Mouse (Mus musculus): Measurements from ENCODE around the gene Taf4. TPM values are rescaled to one million over a fixed set of nuclear protein-coding genes. Genes with fewer than 3 reads are reported as not detected.

Gene Taf4
- polyA plus RNA-seq, 2 experiments: 3.9 to 15.2 TPM

- no peaks in the 10 kb centered on the region for H3K36me3 ChIP-seq (ENCODE audit: control insufficient read depth, insufficient read depth, low read length)
- no peak overlapping the region for H3K9ac ChIP-seq (ENCODE audit: low read depth, low read length, severe bottlenecking)
- 0% methylated on average over 3 of the region's 3 CpGs for WGBS
- no peak overlapping the region for H3K4me2 ChIP-seq (replicated peaks; ENCODE audit: low read depth, low read length, severe bottlenecking)
- H3K27me3 ChIP-seq (ENCODE audit: control insufficient read depth, insufficient read depth, low read length): no peaks in the 10 kb centered on the region
- no peak for TF ChIP-seq POLR2A (IDR thresholded peaks at IDR 0.05; ENCODE audit: borderline replicate concordance, extremely low read depth, insufficient read depth, insufficient read length)
- peak; percentile 83 for DNase-seq (ENCODE audit: low spot score)
- H3K27ac ChIP-seq (replicated peaks; ENCODE audit: low read depth, low read length): no peak overlapping the region
- no peaks in the 10 kb centered on the region for H3K4me1 ChIP-seq (ENCODE audit: control insufficient read depth, insufficient read depth, low read length)
- peak; percentile 47; the same call in 1 of the 2 replicates for ATAC-seq (ENCODE audit: low FRiP score, low read depth)
- H3K9me3 ChIP-seq (ENCODE audit: control insufficient read depth, low read length): no peaks in the 10 kb centered on the region
- no peak overlapping the region for H3K4me3 ChIP-seq (replicated peaks; ENCODE audit: low read length)
Observed at GRCm38 (mm10) chr2:179875147-179875546, 101.3 kb downstream of the Taf4 start.

GRCm38 (mm10) chr2:179873315-179873714 lies 103.1 kb downstream of the Taf4 start:
- Histone ChIP-seq H3K4me2 (replicated peaks; ENCODE audit: low read depth, low read length, severe bottlenecking) (no peak overlapping the region), H3K4me3 (replicated peaks; ENCODE audit: low read length) (no peak overlapping the region), H3K9ac (ENCODE audit: low read depth, low read length, severe bottlenecking) (no peak overlapping the region), H3K36me3 (ENCODE audit: control insufficient read depth, insufficient read depth, low read length) (no peaks in the 10 kb centered on the region), H3K4me1 (ENCODE audit: control insufficient read depth, insufficient read depth, low read length) (no peaks in the 10 kb centered on the region), H3K27ac (replicated peaks; ENCODE audit: low read depth, low read length) (no peak overlapping the region), H3K9me3 (ENCODE audit: control insufficient read depth, low read length) (no peaks in the 10 kb centered on the region), H3K27me3 (ENCODE audit: control insufficient read depth, insufficient read depth, low read length) (no peaks in the 10 kb centered on the region)
- WGBS: 48% methylated on average over 5 of the region's 5 CpGs
- TF ChIP-seq POLR2A (IDR thresholded peaks at IDR 0.05; ENCODE audit: borderline replicate concordance, extremely low read depth, insufficient read depth, insufficient read length): no peak
- DNase-seq (ENCODE audit: low spot score): no peak
- ATAC-seq (ENCODE audit: low FRiP score, low read depth): no peak

GRCm38 (mm10) chr2:179872724-179873123 lies 103.7 kb downstream of the Taf4 start:
- Histone ChIP-seq H3K36me3 (ENCODE audit: control insufficient read depth, insufficient read depth, low read length) (no peaks in the 10 kb centered on the region), H3K9ac (ENCODE audit: low read depth, low read length, severe bottlenecking) (no peak overlapping the region), H3K4me1 (ENCODE audit: control insufficient read depth, insufficient read depth, low read length) (no peaks in the 10 kb centered on the region), H3K27me3 (ENCODE audit: control insufficient read depth, insufficient read depth, low read length) (no peaks in the 10 kb centered on the region), H3K9me3 (ENCODE audit: control insufficient read depth, low read length) (no peaks in the 10 kb centered on the region), H3K27ac (replicated peaks; ENCODE audit: low read depth, low read length) (no peak overlapping the region), H3K4me3 (replicated peaks; ENCODE audit: low read length) (no peak overlapping the region), H3K4me2 (replicated peaks; ENCODE audit: low read depth, low read length, severe bottlenecking) (no peak overlapping the region)
- TF ChIP-seq POLR2A (IDR thresholded peaks at IDR 0.05; ENCODE audit: borderline replicate concordance, extremely low read depth, insufficient read depth, insufficient read length): no peak
- WGBS: 64% methylated on average over 5 of the region's 5 CpGs
- ATAC-seq (ENCODE audit: low FRiP score, low read depth): no peak
- DNase-seq (ENCODE audit: low spot score): peak; percentile 37

- no peak for TF ChIP-seq POLR2A (IDR thresholded peaks at IDR 0.05; ENCODE audit: borderline replicate concordance, extremely low read depth, insufficient read depth, insufficient read length)
- H3K4me1 ChIP-seq (ENCODE audit: control insufficient read depth, insufficient read depth, low read length): no peaks in the 10 kb centered on the region
- no peak overlapping the region for H3K27ac ChIP-seq (replicated peaks; ENCODE audit: low read depth, low read length)
- no peak overlapping the region for H3K4me3 ChIP-seq (replicated peaks; ENCODE audit: low read length)
- ATAC-seq (ENCODE audit: low FRiP score, low read depth) (no peak), DNase-seq (ENCODE audit: low spot score) (no peak)
- WGBS: 19% methylated on average over 2 of the region's 2 CpGs
- no peaks in the 10 kb centered on the region for H3K9me3 ChIP-seq (ENCODE audit: control insufficient read depth, low read length)
- no peaks in the 10 kb centered on the region for H3K27me3 ChIP-seq (ENCODE audit: control insufficient read depth, insufficient read depth, low read length)
- H3K9ac ChIP-seq (ENCODE audit: low read depth, low read length, severe bottlenecking): no peak overlapping the region
- H3K36me3 ChIP-seq (ENCODE audit: control insufficient read depth, insufficient read depth, low read length): no peaks in the 10 kb centered on the region
- H3K4me2 ChIP-seq (replicated peaks; ENCODE audit: low read depth, low read length, severe bottlenecking): no peak overlapping the region
Observed at GRCm38 (mm10) chr2:179869871-179870270, 106.6 kb downstream of the Taf4 start.

- DNase-seq (ENCODE audit: low spot score) (no peak), ATAC-seq (ENCODE audit: low FRiP score, low read depth) (no peak)
- no peak overlapping the region for H3K4me2 ChIP-seq (replicated peaks; ENCODE audit: low read depth, low read length, severe bottlenecking)
- TF ChIP-seq POLR2A (IDR thresholded peaks at IDR 0.05; ENCODE audit: borderline replicate concordance, extremely low read depth, insufficient read depth, insufficient read length): no peak
- H3K4me1 ChIP-seq (ENCODE audit: control insufficient read depth, insufficient read depth, low read length): no peaks in the 10 kb centered on the region
- 74% methylated on average over 3 of the region's 3 CpGs for WGBS
- H3K4me3 ChIP-seq (replicated peaks; ENCODE audit: low read length): no peak overlapping the region
- no peak overlapping the region for H3K27ac ChIP-seq (replicated peaks; ENCODE audit: low read depth, low read length)
- H3K9ac ChIP-seq (ENCODE audit: low read depth, low read length, severe bottlenecking): no peak overlapping the region
- no peaks in the 10 kb centered on the region for H3K36me3 ChIP-seq (ENCODE audit: control insufficient read depth, insufficient read depth, low read length)
- H3K27me3 ChIP-seq (ENCODE audit: control insufficient read depth, insufficient read depth, low read length): no peaks in the 10 kb centered on the region
- no peaks in the 10 kb centered on the region for H3K9me3 ChIP-seq (ENCODE audit: control insufficient read depth, low read length)
Observed at GRCm38 (mm10) chr2:179867669-179868068, 108.8 kb downstream of the Taf4 start.

GRCm38 (mm10) chr2:179865097-179865496 lies 111.3 kb downstream of the Taf4 start:
- H3K9ac ChIP-seq (ENCODE audit: low read depth, low read length, severe bottlenecking): no peak overlapping the region
- H3K36me3 ChIP-seq (ENCODE audit: control insufficient read depth, insufficient read depth, low read length): no peaks in the 10 kb centered on the region
- WGBS: 75% methylated on average over 5 of the region's 5 CpGs
- H3K9me3 ChIP-seq (ENCODE audit: control insufficient read depth, low read length): no peaks in the 10 kb centered on the region
- no peak overlapping the region for H3K27ac ChIP-seq (replicated peaks; ENCODE audit: low read depth, low read length)
- DNase-seq (ENCODE audit: low spot score): no peak
- no peak for TF ChIP-seq POLR2A (IDR thresholded peaks at IDR 0.05; ENCODE audit: borderline replicate concordance, extremely low read depth, insufficient read depth, insufficient read length)
- H3K4me3 ChIP-seq (replicated peaks; ENCODE audit: low read length): no peak overlapping the region
- ATAC-seq (ENCODE audit: low FRiP score, low read depth): no peak
- no peak overlapping the region for H3K4me2 ChIP-seq (replicated peaks; ENCODE audit: low read depth, low read length, severe bottlenecking)
- H3K27me3 ChIP-seq (ENCODE audit: control insufficient read depth, insufficient read depth, low read length): no peaks in the 10 kb centered on the region
- H3K4me1 ChIP-seq (ENCODE audit: control insufficient read depth, insufficient read depth, low read length): no peaks in the 10 kb centered on the region
